Mouse (Mus musculus): ENCODE data around the gene Dtx1. TPM values are rescaled to one million over a fixed set of nuclear protein-coding genes. Genes with fewer than 3 reads are reported as not detected.

Dtx1 gene
- polyA plus RNA-seq, 1 experiment from 2014 or later: 17.1 TPM

DNA sequence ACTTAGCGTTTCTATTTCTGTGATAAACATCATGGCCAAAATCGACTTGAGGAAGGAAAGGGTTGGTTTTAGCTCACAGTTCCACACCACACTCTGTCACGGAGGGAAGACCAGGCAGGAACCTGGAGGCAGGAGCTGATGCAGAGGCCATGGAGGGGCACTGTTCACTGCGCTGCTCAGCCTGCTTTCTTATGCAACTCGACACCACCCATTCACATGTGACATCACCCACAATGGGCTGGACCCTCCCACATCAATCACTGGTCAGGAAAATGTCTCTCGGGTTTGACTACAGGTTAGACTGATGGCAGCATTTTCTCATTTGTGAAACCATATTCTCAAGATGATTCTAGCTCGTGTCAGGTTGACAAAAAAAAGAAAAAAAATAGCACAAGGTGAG is 9.3 kb upstream of the Dtx1 start:
- ATAC-seq (ENCODE audit: low FRiP score, low read depth): no peak
- WGBS: 61% methylated on average over 7 of the region's 7 CpGs
- H3K27ac ChIP-seq (replicated peaks): no peak overlapping the region

DNA sequence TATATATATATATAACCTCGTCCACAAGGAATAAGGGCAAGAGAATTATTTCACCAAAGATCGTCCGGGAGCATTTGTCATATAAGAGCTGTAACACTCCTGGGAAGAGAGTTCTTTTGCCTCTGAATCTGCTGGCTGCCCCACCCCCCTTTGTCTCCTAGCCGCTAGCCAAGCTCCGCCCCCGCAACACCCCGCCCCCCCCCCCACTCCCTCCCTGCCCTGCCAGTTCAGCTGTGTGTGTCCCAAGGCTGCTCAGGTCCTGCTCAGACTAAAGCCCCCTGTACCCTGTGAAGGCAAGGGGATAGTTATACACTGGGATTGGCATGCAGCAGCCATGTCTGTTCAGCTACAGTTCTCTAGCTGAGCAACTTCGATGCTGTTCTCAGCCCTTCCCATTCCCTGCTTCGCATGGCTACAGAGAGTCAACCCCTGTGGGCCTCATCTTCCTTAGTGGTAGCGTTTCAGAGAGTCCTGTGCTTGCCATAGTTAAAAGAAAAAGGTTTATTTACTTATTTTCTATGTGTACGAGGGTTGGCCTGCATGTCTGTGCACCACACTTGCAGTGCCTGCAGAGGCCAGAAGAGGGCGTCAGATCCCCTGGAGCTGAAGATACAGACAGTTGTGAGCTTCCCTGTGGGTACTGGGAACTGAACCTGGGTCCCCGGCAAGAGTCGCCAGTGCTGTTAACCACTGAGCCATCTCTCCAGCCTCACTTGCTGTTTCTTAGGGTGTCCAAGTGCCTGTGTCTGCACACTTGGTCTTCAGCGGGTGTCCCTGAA is 7.1 kb upstream of the Dtx1 start:
- Histone ChIP-seq H3K4me2 (replicated peaks) (no peak overlapping the region), H3K9ac (replicated peaks) (no peak overlapping the region), H3K27ac (replicated peaks) (no peak overlapping the region)

More for the DNA sequence above, 9.3 kb upstream of the Dtx1 start:
- Histone ChIP-seq H3K36me3 (no peaks in the 10 kb centered on the region), H3K9ac (replicated peaks) (no peak overlapping the region), H3K4me1 (no peaks in the 10 kb centered on the region), H3K4me2 (replicated peaks) (no peak overlapping the region), H3K27me3 (peaks cover 7% of the 10 kb centered on the region; the same call in 1 of the 2 replicates), H3K4me3 (no peak overlapping the region), H3K9me3 (no peaks in the 10 kb centered on the region; the same call in 1 of the 2 replicates)

GRCm38 (mm10) chr5:120717136-120717535 is 5.4 kb upstream of the Dtx1 start:
- Histone ChIP-seq H3K9me3 (no peaks in the 10 kb centered on the region; the same call in 1 of the 2 replicates), H3K27ac (replicated peaks) (no peak overlapping the region), H3K27me3 (peaks cover 40% of the 10 kb centered on the region), H3K36me3 (no peaks in the 10 kb centered on the region), H3K9ac (replicated peaks) (no peak overlapping the region), H3K4me3 (no peak overlapping the region), H3K4me1 (no peaks in the 10 kb centered on the region), H3K4me2 (replicated peaks) (no peak overlapping the region)
- 81% methylated on average over 10 of the region's 10 CpGs for WGBS
- no peak for ATAC-seq (ENCODE audit: low FRiP score, low read depth)

More for the DNA sequence above, 7.1 kb upstream of the Dtx1 start:
- Histone ChIP-seq H3K4me1 (no peaks in the 10 kb centered on the region), H3K36me3 (no peaks in the 10 kb centered on the region), H3K27me3 (peaks cover 23% of the 10 kb centered on the region), H3K9me3 (no peaks in the 10 kb centered on the region; the same call in 1 of the 2 replicates), H3K4me3 (no peak overlapping the region)
- 59% methylated on average over 13 of the region's 15 CpGs for WGBS
- ATAC-seq (ENCODE audit: low FRiP score, low read depth): no peak

DNA sequence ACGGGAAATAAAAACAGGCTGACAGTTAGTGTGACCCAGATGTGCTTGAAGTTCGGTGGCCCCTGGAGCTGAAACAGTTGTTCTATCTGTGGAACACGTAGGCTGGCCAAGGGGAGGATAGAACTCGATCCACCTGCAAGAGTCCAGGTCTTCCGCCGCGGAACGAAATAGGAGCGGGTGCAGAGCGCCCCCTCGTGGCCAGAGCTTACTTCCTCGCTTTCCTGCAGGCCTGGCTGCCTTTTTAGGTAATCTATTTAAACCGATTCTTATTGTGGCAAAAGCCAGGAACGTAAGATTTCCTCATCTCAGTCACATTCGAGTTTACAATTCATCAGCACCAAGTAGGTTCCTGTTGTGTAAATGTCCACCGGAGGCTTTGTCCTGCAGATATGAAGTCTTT is 2.6 kb upstream of the Dtx1 start:
- ATAC-seq (ENCODE audit: low FRiP score, low read depth): no peak
- Histone ChIP-seq H3K4me3 (no peak overlapping the region), H3K27ac (replicated peaks) (no peak overlapping the region), H3K27me3 (peaks cover 68% of the 10 kb centered on the region), H3K4me1 (peaks cover 13% of the 10 kb centered on the region), H3K4me2 (replicated peaks) (no peak overlapping the region), H3K9ac (replicated peaks) (no peak overlapping the region), H3K36me3 (no peaks in the 10 kb centered on the region), H3K9me3 (no peaks in the 10 kb centered on the region)
- WGBS: 3% methylated on average over 16 of the region's 16 CpGs

DNA sequence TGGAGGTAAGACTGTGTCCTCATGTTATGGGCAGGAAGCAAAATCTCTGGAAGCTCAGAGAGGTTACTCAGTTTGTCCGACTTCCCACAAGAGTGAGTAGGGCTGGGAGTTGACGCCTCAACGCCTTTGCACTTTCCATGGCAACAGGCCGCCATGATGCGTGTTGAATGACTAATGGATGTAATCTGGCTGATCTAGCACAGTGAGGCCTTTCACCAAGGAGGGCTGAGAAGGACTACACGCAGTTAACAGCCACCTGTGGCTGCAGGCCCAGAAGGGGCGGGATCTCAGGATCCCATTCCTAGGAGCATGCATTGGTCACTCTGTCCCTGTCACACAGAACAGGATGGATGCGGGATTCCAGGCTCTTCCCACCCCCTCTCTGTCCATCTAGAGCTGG is 994 bp upstream of the Dtx1 start:
- H3K27me3 ChIP-seq: peaks cover 84% of the 10 kb centered on the region
- H3K9ac ChIP-seq (replicated peaks): no peak overlapping the region
- peaks cover 13% of the 10 kb centered on the region for H3K4me1 ChIP-seq
- no peak for ATAC-seq (ENCODE audit: low FRiP score, low read depth)
- H3K4me2 ChIP-seq (replicated peaks): no peak overlapping the region
- H3K27ac ChIP-seq (replicated peaks): no peak overlapping the region
- H3K36me3 ChIP-seq: no peaks in the 10 kb centered on the region
- H3K4me3 ChIP-seq: no peak overlapping the region
- WGBS: 72% methylated on average over 8 of the region's 8 CpGs
- H3K9me3 ChIP-seq: no peaks in the 10 kb centered on the region

DNA sequence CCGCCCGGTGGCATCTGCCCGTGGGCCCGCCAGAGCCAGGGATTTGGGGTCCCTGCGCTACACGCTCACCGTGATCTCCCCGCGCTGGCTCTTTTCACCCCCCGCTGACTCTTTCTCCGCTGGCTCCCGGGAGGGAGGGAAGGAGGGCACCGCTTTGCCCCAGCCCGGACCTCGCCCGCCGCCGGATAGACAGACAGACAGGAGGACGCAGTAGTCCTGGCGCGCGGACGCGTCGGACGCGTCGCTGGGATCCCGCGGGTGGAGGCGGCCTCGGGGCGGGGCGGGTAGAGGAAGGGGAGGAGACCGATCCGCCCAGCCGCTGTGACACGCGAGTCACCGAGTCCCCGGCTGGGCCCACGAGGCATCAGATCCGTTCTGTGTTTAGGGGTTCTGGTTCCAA is 311 bp downstream of the Dtx1 start:
- H3K4me1 ChIP-seq: peaks cover 26% of the 10 kb centered on the region
- no peaks in the 10 kb centered on the region for H3K36me3 ChIP-seq
- peak overlapping the region; percentile 91 for H3K4me2 ChIP-seq (replicated peaks)
- peak overlapping the region; percentile 77 for H3K9ac ChIP-seq (replicated peaks)
- H3K27me3 ChIP-seq: peaks cover 94% of the 10 kb centered on the region
- peak overlapping the region; percentile 72 for H3K27ac ChIP-seq (replicated peaks)
- H3K4me3 ChIP-seq: peak overlapping the region; percentile 64
- no peaks in the 10 kb centered on the region for H3K9me3 ChIP-seq
- under 1% methylated on average over 35 of the region's 43 CpGs for WGBS
- ATAC-seq (ENCODE audit: low FRiP score, low read depth): no peak

DNA sequence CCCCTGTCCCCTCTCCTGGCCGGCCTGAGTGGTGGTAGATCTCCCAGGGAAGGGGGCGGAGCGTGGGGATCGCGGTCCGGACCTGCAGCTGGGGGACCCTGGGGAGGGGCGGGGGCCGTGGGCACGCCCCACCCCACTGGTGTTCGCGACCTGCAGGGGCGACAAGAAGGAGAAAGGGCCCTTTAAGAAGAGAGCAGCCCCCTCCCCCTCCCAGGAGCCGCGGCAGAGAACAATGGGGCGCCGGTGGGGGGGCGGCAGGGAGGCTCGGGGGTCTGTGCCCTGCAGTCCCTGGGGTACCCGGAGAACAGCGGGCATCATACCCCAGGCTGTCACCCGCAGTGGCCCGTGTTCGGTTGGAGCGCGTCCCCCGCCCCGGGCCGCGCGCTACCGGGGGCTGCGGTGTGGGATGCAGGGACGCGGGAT is 890 bp downstream of the Dtx1 start:
- Histone ChIP-seq H3K27me3 (peaks cover 95% of the 10 kb centered on the region), H3K4me3 (peak overlapping the region; percentile 64), H3K4me2 (replicated peaks) (peak overlapping the region; percentile 91), H3K36me3 (no peaks in the 10 kb centered on the region), H3K27ac (replicated peaks) (peak overlapping the region; percentile 72), H3K9me3 (no peaks in the 10 kb centered on the region), H3K9ac (replicated peaks) (peak overlapping the region; percentile 77), H3K4me1 (peaks cover 29% of the 10 kb centered on the region)
- WGBS: 2% methylated on average over 25 of the region's 34 CpGs
- ATAC-seq (ENCODE audit: low FRiP score, low read depth): peak; percentile 36

- Histone ChIP-seq H3K27me3 (peaks cover 94% of the 10 kb centered on the region), H3K4me2 (replicated peaks) (peak overlapping the region; percentile 91), H3K9ac (replicated peaks) (peak overlapping the region; percentile 77), H3K4me3 (peak overlapping the region; percentile 64), H3K27ac (replicated peaks) (peak overlapping the region; percentile 72), H3K4me1 (peaks cover 29% of the 10 kb centered on the region), H3K36me3 (no peaks in the 10 kb centered on the region), H3K9me3 (no peaks in the 10 kb centered on the region)
- ATAC-seq (ENCODE audit: low FRiP score, low read depth): peak; percentile 50; the same call in 1 of the 2 replicates
- whole genome bisulfite sequencing: 2% methylated on average over 40 of the region's 40 CpGs
Measured at GRCm38 (mm10) chr5:120710161-120710825, 1.4 kb downstream of the Dtx1 start.

DNA sequence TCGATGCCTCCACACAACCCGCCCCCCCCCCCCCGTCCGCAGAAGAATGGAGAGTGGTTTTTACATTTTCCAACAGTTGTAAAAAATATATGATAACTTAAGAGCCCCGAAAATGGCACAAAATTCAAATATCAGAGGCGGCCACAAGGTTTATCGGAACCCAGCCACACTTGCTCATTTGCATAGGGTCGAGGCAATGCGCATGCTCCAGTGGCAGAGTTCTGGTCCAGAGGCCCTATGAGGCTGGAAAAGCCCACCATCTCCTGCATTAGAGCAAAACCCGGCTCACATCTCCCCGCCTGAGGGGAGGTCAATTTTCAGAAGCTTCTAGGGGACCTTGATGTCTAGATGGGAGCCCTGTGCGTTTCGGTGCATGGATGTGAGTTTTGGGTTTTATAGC is 4.8 kb downstream of the Dtx1 start:
- ATAC-seq (ENCODE audit: low FRiP score, low read depth): no peak
- 27% methylated on average over 13 of the region's 13 CpGs for WGBS
- Histone ChIP-seq H3K4me1 (peaks cover 42% of the 10 kb centered on the region), H3K36me3 (no peaks in the 10 kb centered on the region), H3K9ac (replicated peaks) (peak overlapping the region; percentile 46), H3K9me3 (no peaks in the 10 kb centered on the region), H3K4me3 (peak overlapping the region; percentile 35), H3K27ac (replicated peaks) (no peak overlapping the region), H3K27me3 (peaks cover 79% of the 10 kb centered on the region), H3K4me2 (replicated peaks) (peak overlapping the region; percentile 59)

DNA sequence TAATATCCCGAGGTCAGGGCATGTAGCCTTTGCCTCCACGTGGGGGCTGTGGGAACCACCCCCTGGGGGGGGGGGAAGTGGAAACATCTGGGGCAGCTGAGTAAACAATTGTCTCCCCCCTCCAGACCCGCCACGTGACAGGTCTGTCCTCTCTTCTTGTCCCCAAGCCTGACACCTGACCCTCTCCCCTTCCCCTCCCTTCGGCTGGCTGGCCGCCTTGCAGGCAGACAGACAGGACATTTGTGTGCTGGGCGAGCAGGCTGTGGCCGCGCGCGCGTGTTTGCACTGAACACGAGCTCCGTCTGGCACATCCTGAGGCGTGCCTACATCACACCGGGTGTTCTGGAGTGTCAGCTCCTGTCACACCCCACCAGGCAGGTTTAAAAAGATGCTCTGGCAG is 5.2 kb downstream of the Dtx1 start:
- H3K4me3 ChIP-seq: peak overlapping the region; percentile 35
- H3K9ac ChIP-seq (replicated peaks): peak overlapping the region; percentile 46

DNA sequence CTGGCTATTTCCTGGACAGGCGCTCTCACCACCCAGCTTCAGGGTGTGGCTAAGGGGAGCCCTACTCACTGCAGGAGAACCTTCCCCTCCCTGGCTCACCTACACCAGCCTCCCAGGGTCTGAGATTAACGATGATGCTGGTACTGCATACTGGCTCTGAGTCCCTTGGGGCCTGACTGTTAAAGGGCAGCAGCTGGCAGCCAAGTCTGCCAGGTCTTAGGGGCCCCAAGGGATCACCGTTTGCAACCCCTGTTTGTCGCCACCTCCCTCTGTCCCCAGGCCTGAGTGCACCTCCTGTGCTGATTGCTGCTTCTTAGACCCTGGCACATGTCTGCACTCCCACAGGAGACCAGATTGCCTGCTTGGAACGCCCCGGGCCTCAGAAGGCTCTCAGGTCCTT is 7.3 kb downstream of the Dtx1 start:
- 51% methylated on average over 6 of the region's 6 CpGs for WGBS
- H3K4me1 ChIP-seq: peaks cover 35% of the 10 kb centered on the region
- H3K4me2 ChIP-seq (replicated peaks): no peak overlapping the region
- H3K36me3 ChIP-seq: no peaks in the 10 kb centered on the region
- no peak overlapping the region for H3K4me3 ChIP-seq
- no peak for ATAC-seq (ENCODE audit: low FRiP score, low read depth)
- H3K9ac ChIP-seq (replicated peaks): no peak overlapping the region
- no peaks in the 10 kb centered on the region for H3K9me3 ChIP-seq
- peaks cover 75% of the 10 kb centered on the region for H3K27me3 ChIP-seq
- no peak overlapping the region for H3K27ac ChIP-seq (replicated peaks)

More for the DNA sequence above, 5.2 kb downstream of the Dtx1 start:
- no peak overlapping the region for H3K27ac ChIP-seq (replicated peaks)
- H3K4me1 ChIP-seq: peaks cover 42% of the 10 kb centered on the region
- H3K27me3 ChIP-seq: peaks cover 77% of the 10 kb centered on the region
- H3K9me3 ChIP-seq: no peaks in the 10 kb centered on the region
- no peak for ATAC-seq (ENCODE audit: low FRiP score, low read depth)
- WGBS: 4% methylated on average over 16 of the region's 16 CpGs
- no peaks in the 10 kb centered on the region for H3K36me3 ChIP-seq
- H3K4me2 ChIP-seq (replicated peaks): peak overlapping the region; percentile 59

- Histone ChIP-seq H3K4me1 (peaks cover 42% of the 10 kb centered on the region), H3K36me3 (no peaks in the 10 kb centered on the region), H3K9me3 (no peaks in the 10 kb centered on the region), H3K4me3 (no peak overlapping the region), H3K27ac (replicated peaks) (no peak overlapping the region), H3K4me2 (replicated peaks) (no peak overlapping the region), H3K27me3 (peaks cover 68% of the 10 kb centered on the region), H3K9ac (replicated peaks) (no peak overlapping the region)
- WGBS: 87% methylated on average over 3 of the region's 3 CpGs
- ATAC-seq (ENCODE audit: low FRiP score, low read depth): no peak
Measured at GRCm38 (mm10) chr5:120703660-120704059, 8.1 kb downstream of the Dtx1 start.

All from midbrain, embryonic 12.5 days (tissue).